Mouse (Mus musculus): ENCODE results near the gene Hoxd8. TPM values are rescaled to one million over a fixed set of nuclear protein-coding genes. Genes with fewer than 3 reads are reported as not detected.

Gene Hoxd8
- total RNA-seq, 2 experiments from 2014 or later: not detected

- TF ChIP-seq CTCF (conservative IDR thresholded peaks at IDR 0.05): no peak
- no peak for DNase-seq (ENCODE audit: low spot score in 2 of 2)
Observed at GRCm38 (mm10) chr2:74745540-74746297, 41.3 kb downstream of the Hoxd8 start.

GRCm38 (mm10) chr2:74746298-74746921 lies 42.0 kb downstream of the Hoxd8 start:
- TF ChIP-seq CTCF (conservative IDR thresholded peaks at IDR 0.05): no peak
- no peak overlapping the region for H3K27ac ChIP-seq
- no peak overlapping the region for H3K4me3 ChIP-seq
- DNase-seq (ENCODE audit: low spot score in 2 of 2): no peak

More at GRCm38 (mm10) chr2:74745540-74746297, 41.3 kb downstream of the Hoxd8 start:
- H3K4me3 ChIP-seq: no peak overlapping the region
- no peak overlapping the region for H3K27ac ChIP-seq

- TF ChIP-seq CTCF (conservative IDR thresholded peaks at IDR 0.05): no peak
- DNase-seq (ENCODE audit: low spot score in 2 of 2): no peak
- Histone ChIP-seq H3K27ac (no peak overlapping the region), H3K4me3 (no peak overlapping the region)
Observed at GRCm38 (mm10) chr2:74747006-74747405, 42.6 kb downstream of the Hoxd8 start.

GRCm38 (mm10) chr2:74747661-74748141 lies 43.3 kb downstream of the Hoxd8 start:
- DNase-seq (ENCODE audit: low spot score in 2 of 2): no peak
- TF ChIP-seq CTCF (conservative IDR thresholded peaks at IDR 0.05): no peak
- Histone ChIP-seq H3K4me3 (no peak overlapping the region), H3K27ac (no peak overlapping the region)

GRCm38 (mm10) chr2:74748436-74748995 lies 44.1 kb downstream of the Hoxd8 start:
- H3K4me3 ChIP-seq: no peak overlapping the region
- TF ChIP-seq CTCF (conservative IDR thresholded peaks at IDR 0.05): no peak
- H3K27ac ChIP-seq: no peak overlapping the region
- DNase-seq (ENCODE audit: low spot score in 2 of 2): no peak

- DNase-seq (ENCODE audit: low spot score in 2 of 2): no peak
- no peak for TF ChIP-seq CTCF (conservative IDR thresholded peaks at IDR 0.05)
- Histone ChIP-seq H3K27ac (no peak overlapping the region), H3K4me3 (no peak overlapping the region; the same call in 1 of the 2 replicates)
Observed at GRCm38 (mm10) chr2:74749337-74750121, 45.1 kb downstream of the Hoxd8 start.

- Histone ChIP-seq H3K27ac (no peak overlapping the region), H3K4me3 (no peak overlapping the region)
- no peak for TF ChIP-seq CTCF (conservative IDR thresholded peaks at IDR 0.05)
- DNase-seq (ENCODE audit: low spot score in 2 of 2): no peak
Observed at GRCm38 (mm10) chr2:74750731-74751250, 46.4 kb downstream of the Hoxd8 start.

GRCm38 (mm10) chr2:74751861-74752260 lies 47.4 kb downstream of the Hoxd8 start:
- DNase-seq (ENCODE audit: low spot score in 2 of 2): no peak
- no peak for TF ChIP-seq CTCF (conservative IDR thresholded peaks at IDR 0.05)

GRCm38 (mm10) chr2:74752431-74753174 lies 48.2 kb downstream of the Hoxd8 start:
- no peak overlapping the region for H3K4me3 ChIP-seq
- TF ChIP-seq CTCF (conservative IDR thresholded peaks at IDR 0.05): no peak
- H3K27ac ChIP-seq: no peak overlapping the region

More at GRCm38 (mm10) chr2:74751861-74752260, 47.4 kb downstream of the Hoxd8 start:
- Histone ChIP-seq H3K27ac (no peak overlapping the region), H3K4me3 (no peak overlapping the region)

GRCm38 (mm10) chr2:74753175-74753523 lies 48.7 kb downstream of the Hoxd8 start:
- TF ChIP-seq CTCF (conservative IDR thresholded peaks at IDR 0.05): no peak
- no peak overlapping the region for H3K27ac ChIP-seq
- H3K4me3 ChIP-seq: no peak overlapping the region
- DNase-seq (ENCODE audit: low spot score in 2 of 2): no peak

More at GRCm38 (mm10) chr2:74752431-74753174, 48.2 kb downstream of the Hoxd8 start:
- no peak for DNase-seq (ENCODE audit: low spot score in 2 of 2)

- no peak overlapping the region for H3K4me3 ChIP-seq
- H3K27ac ChIP-seq: no peak overlapping the region
- TF ChIP-seq CTCF (conservative IDR thresholded peaks at IDR 0.05): no peak
- DNase-seq (ENCODE audit: low spot score in 2 of 2): no peak
Observed at GRCm38 (mm10) chr2:74753711-74754110, 49.3 kb downstream of the Hoxd8 start.

Small RNA genes lying within 50 kb of the gene (microRNA-seq; reads per million reads assigned to microRNA genes)
- 0 reads per million in 2 experiments for gene Gm44463
- gene Mir10b: 1.6 to 8.8 reads per million in 2 experiments

Other genes starting within 250 kb of the Hoxd8 start
- gene Lnpk, start 125.2 kb upstream of the Hoxd8 start, total RNA-seq (2021): 10 to 100 TPM; 52.0 to 56.9 TPM
- gene Evx2, start 45.1 kb upstream of the Hoxd8 start, total RNA-seq (2021): not detected
- not detected for gene Hoxd13, start 36.3 kb upstream of the Hoxd8 start, total RNA-seq (2021)
- not detected for gene Hoxd12, start 29.6 kb upstream of the Hoxd8 start, total RNA-seq (2021)
- not detected for gene Hoxd11, start 25.1 kb upstream of the Hoxd8 start, total RNA-seq (2021)
- gene Hoxd10, start 12.7 kb upstream of the Hoxd8 start, total RNA-seq (2021): not detected
- gene Hoxd9, start 6.9 kb upstream of the Hoxd8 start, total RNA-seq (2021): not detected
- not detected for gene Hoxd3, start 7.3 kb downstream of the Hoxd8 start, total RNA-seq (2021)
- gene Hoxd4, start 7.3 kb downstream of the Hoxd8 start, total RNA-seq (2021): not detected
- not detected for gene Gm28230, start 22.1 kb downstream of the Hoxd8 start, total RNA-seq (2021)
- under 1 TPM in 1 of 2 experiments, not detected in 1; 0.26 TPM for gene Hoxd1, start 58.4 kb downstream of the Hoxd8 start, total RNA-seq (2021)
- 10 to 100 TPM; 41.8 to 42.8 TPM for gene Mtx2, start 121.2 kb downstream of the Hoxd8 start, total RNA-seq (2021)

All from layer of hippocampus, adult 2 months (tissue).